Mouse (Mus musculus) thymus, adult 2 months (tissue): Measurements from ENCODE around the gene Snd1.

ENCODE experiments used
- CTCF ChIP-seq: fragments of 200-500 bp; IDR thresholded peaks from 2 replicates; pipeline ENCODE4 v1.5.1; 2012; ENCODE audit warnings: mild to moderate bottlenecking, control low read depth, low read length, moderate library complexity, borderline replicate concordance; ENCODE audit not compliant: control insufficient read depth, poor library complexity, insufficient read depth; ENCODE audit errors: extremely low read depth
- POLR2A ChIP-seq: fragments of 200-500 bp; IDR thresholded peaks from 2 replicates; pipeline ENCODE4 v1.6.1; 2012; ENCODE audit warnings: mild to moderate bottlenecking, low read length, control low read depth, moderate library complexity; ENCODE audit not compliant: control insufficient read depth, poor library complexity, insufficient read depth; ENCODE audit errors: extremely low read depth

DNA sequence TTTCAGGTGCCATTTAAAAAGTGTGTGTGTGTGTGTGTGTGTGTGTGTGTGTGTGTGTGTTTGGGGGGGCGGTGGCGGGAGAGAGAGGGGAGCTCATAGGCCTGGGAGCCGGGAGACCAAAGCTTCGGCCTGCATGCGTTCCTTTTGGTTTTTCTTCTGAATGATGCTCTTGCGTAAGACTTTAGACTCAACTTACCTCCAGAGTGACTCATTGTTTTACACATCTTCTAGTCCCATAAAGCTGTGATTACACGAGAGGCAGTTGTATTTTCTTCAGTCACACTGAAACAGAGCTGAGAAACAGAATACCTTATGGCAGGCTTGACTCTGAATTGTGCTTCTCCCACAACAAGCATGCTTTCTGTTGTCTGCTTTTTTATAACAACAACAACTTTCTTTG lies 12.0 kb downstream of the Snd1 start:
- TF ChIP-seq CTCF, result no peak
- TF ChIP-seq POLR2A, result no peak
